Comparison of ENCODE assay signal across 16 mouse cellular contexts in genomic region chr19:6519483-6519882, GRCm38 (mm10). TPM values are rescaled to one million over a fixed set of nuclear protein-coding genes. Genes with fewer than 3 reads are reported as not detected.
DNase-seq lines count a peak whose midpoint lies in the region; ATAC-seq and TF ChIP-seq lines count a peak whose summit lies in the region.
"Had no signal": no experiment of that assay in that cellular context is flagged by ENCODE, and none has a peak within 500 bp of the region (broad histone marks: within the 10 kb centered on the region; RNA-seq: fewer than 3 reads in every experiment).

No protein-coding gene starts in this region.

- H3K4me3 ChIP-seq in forebrain, postnatal 0 days (ENCODE audit: low read depth, low read length), result no peak overlapping the region
- no peak overlapping the region for H3K4me3 ChIP-seq in midbrain, embryonic 15.5 days
- H3K4me3 ChIP-seq: embryonic facial prominence, embryonic 15.5 days; limb, embryonic 12.5 days; myocyte; stomach, embryonic 15.5 days had no signal

- WGBS in forebrain, postnatal 0 days, result 58% methylated on average over 2 of the region's 2 CpGs
- 53% methylated on average over 2 of the region's 2 CpGs for WGBS in midbrain, embryonic 15.5 days

- H3K27me3 ChIP-seq in forebrain, postnatal 0 days (ENCODE audit: insufficient read depth, low read length), result no peaks in the 10 kb centered on the region
- H3K27me3 ChIP-seq in midbrain, embryonic 15.5 days (replicated peaks), result no peaks in the 10 kb centered on the region
- H3K27me3 ChIP-seq: stomach, embryonic 15.5 days had no signal

- H3K36me3 ChIP-seq in forebrain, postnatal 0 days (ENCODE audit: insufficient read depth), result peaks cover 79% of the 10 kb centered on the region
- peaks cover 31% of the 10 kb centered on the region; the same call in 1 of the 2 replicates for H3K36me3 ChIP-seq in midbrain, embryonic 15.5 days (replicated peaks)
- H3K36me3 ChIP-seq: embryonic facial prominence, embryonic 15.5 days; limb, embryonic 12.5 days; stomach, embryonic 15.5 days had no signal

- H3K9me3 ChIP-seq in forebrain, postnatal 0 days (ENCODE audit: low read length), result no peaks in the 10 kb centered on the region
- no peaks in the 10 kb centered on the region for H3K9me3 ChIP-seq in midbrain, embryonic 15.5 days
- H3K9me3 ChIP-seq: embryonic facial prominence, embryonic 15.5 days; limb, embryonic 12.5 days; stomach, embryonic 15.5 days had no signal

- peak; percentile 51 for ATAC-seq in forebrain, postnatal 0 days
- ATAC-seq in midbrain, embryonic 15.5 days (replicated peaks), result no peak; the same call in 1 of the 2 replicates

- no peak overlapping the region for H3K4me2 ChIP-seq in forebrain, postnatal 0 days (ENCODE audit: low read depth)
- H3K4me2 ChIP-seq in midbrain, embryonic 15.5 days, result peak overlapping the region; percentile 42; the same call in 1 of the 2 replicates
- H3K4me2 ChIP-seq: embryonic facial prominence, embryonic 15.5 days; limb, embryonic 12.5 days; stomach, embryonic 15.5 days had no signal

- H3K27ac ChIP-seq in forebrain, postnatal 0 days (ENCODE audit: low read depth, low read length), result peak overlapping the region; percentile 86
- peak overlapping the region; percentile 87 for H3K27ac ChIP-seq in midbrain, embryonic 15.5 days
- H3K27ac ChIP-seq: embryonic facial prominence, embryonic 15.5 days; kidney, postnatal 0 days; limb, embryonic 12.5 days; stomach, embryonic 15.5 days had no signal

- peak; percentile 48 to 65 for DNase-seq in cerebellum, postnatal 10 days
- no peak for DNase-seq in cerebellum, adult 11-12 months
- peak; percentile 84 for DNase-seq in brain, adult 2 months (ENCODE audit: low read depth, low spot score)
- DNase-seq in forebrain, postnatal 0 days, result no peak
- no peak for DNase-seq in thymus, postnatal 0 days (ENCODE audit: low spot score)
- DNase-seq in urinary bladder, postnatal 4 days (ENCODE audit: low spot score in 2 of 2), result no peak
- no peak for DNase-seq in adrenal gland, postnatal 25 days
- DNase-seq: gastrocnemius, postnatal 10 days had no signal

- peaks cover 21% of the 10 kb centered on the region for H3K4me1 ChIP-seq in forebrain, postnatal 0 days (ENCODE audit: insufficient read depth)
- peaks cover 30% of the 10 kb centered on the region for H3K4me1 ChIP-seq in midbrain, embryonic 15.5 days
- H3K4me1 ChIP-seq: stomach, embryonic 15.5 days had no signal

- H3K9ac ChIP-seq in forebrain, postnatal 0 days, result no peak overlapping the region
- no peak overlapping the region for H3K9ac ChIP-seq in midbrain, embryonic 15.5 days
- H3K9ac ChIP-seq: embryonic facial prominence, embryonic 15.5 days; limb, embryonic 12.5 days; stomach, embryonic 15.5 days had no signal

- TF ChIP-seq CTCF in forebrain, postnatal 0 days (IDR thresholded peaks at IDR 0.05; ENCODE audit: low read depth), result no peak

RNA-seq across cellular contexts. Expression of gene Slc22a12, which starts 23.3 kb away (rescaled TPM):
- total RNA-seq in forebrain, postnatal 0 days (2014; rRNA removed), result not detected in 2 replicates
- 0.15 and 0.40 TPM in 2 replicates for polyA plus RNA-seq in forebrain, postnatal 0 days (2015; fragmentation: Nextera tagmentation; extraction: Ambion mirVana)
- polyA plus RNA-seq in midbrain, embryonic 15.5 days (2015; fragmentation: Nextera tagmentation; extraction: Ambion mirVana), result 0.17 and 0.32 TPM in 2 replicates
- polyA plus RNA-seq in thymus, postnatal 0 days (2015; fragmentation: Nextera tagmentation; extraction: Ambion mirVana), result not detected in 2 replicates
- not detected in 2 replicates for total RNA-seq in adrenal gland, postnatal 25 days (2021)
- total RNA-seq: gastrocnemius, postnatal 10 days had no signal
- polyA plus RNA-seq: embryonic facial prominence, embryonic 15.5 days; heart, postnatal 0 days; limb, embryonic 12.5 days; lung, embryonic 16.5 days; myocyte; stomach, embryonic 15.5 days had no signal

Comparison
In these comparisons a context has a peak if more than half of its experiments do, and no peak if none do; other contexts are left out.
1. DNase-seq: peak in cerebellum, postnatal 10 days (2 of 2) and brain, adult 2 months (single experiment); none in cerebellum, adult 11-12 months (single experiment), forebrain, postnatal 0 days (single experiment), thymus, postnatal 0 days (single experiment), urinary bladder, postnatal 4 days (0 of 2) and adrenal gland, postnatal 25 days (single experiment).